Mouse (Mus musculus): ENCODE measurements at regions not wholly inside any gene's neighbourhood (a gene's known extent, or its start where the extent isn't known, plus 50 kb on each side); places are given as distances from the start of the nearest gene placed in this dataset.

- DNase-seq (ENCODE audit: extremely low spot score, low read depth, low spot score): no peak
Measured at GRCm38 (mm10) chr2:51342421-51342820, 193.5 kb upstream of the Rnd3 start.

DNA sequence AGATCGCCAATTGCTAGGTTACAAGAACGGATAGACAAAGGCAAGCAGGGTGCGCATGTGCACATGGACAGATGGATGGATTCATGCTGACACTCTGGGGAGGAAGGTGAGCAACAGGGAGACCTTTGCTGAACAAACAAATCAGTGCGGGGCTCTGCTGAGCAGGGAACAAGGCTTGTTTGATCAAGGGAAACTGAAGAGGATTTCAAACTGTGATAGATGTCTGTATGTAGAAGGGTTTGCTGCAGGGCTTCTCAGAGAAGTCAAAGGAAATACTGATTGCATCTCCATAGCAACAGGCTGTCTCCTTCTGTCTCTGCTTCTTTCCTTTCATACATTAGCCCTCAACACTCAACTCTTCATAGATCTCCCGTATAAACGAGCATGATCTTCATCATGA is 185.5 kb upstream of the Rnd3 start:
- DNase-seq (ENCODE audit: extremely low spot score, low read depth, low spot score): no peak

DNA sequence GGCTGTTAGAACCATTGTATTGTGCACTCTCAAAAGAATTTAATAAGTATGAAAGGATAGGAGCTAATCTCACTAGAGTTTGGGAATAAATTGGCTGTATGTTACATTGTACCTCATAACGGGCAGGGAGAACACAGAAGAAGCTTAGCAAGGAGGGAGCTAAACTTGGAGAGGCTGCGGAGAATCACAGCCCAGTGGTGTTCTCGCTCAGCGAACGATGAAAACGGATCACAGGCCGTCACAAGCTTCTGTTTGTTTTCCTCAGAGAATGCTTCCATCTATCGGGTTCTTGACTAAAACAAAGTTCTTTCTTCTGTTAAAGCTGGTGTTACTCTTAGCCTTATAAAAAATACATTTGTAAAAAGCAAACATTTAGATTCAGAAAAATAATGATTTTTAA is 178.2 kb upstream of the Rnd3 start:
- DNase-seq (ENCODE audit: extremely low spot score, low read depth, low spot score): no peak

DNA sequence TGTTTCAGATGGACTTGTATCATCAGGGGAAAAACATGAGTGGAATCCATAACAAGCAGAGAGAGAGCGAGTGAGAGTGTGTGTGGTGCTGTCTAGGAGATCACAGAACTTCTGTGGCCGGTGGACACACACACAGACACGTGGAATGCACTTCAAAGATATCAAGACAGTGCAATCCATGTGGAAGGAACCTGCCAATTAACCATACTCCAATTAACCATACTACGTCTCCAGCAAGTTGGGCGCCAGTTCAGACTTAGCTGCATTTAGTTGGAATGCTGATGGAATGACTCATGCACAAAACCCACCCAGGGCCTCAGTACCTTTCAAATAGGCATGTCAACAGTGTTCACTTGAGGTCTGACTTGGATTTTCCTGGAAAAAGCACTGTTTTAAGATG is 172.8 kb upstream of the Rnd3 start:
- no peak for DNase-seq (ENCODE audit: extremely low spot score, low read depth, low spot score)

- no peak for DNase-seq (ENCODE audit: extremely low spot score, low read depth, low spot score)
Measured at GRCm38 (mm10) chr2:51316452-51316851, 167.5 kb upstream of the Rnd3 start.

- no peak for DNase-seq (ENCODE audit: extremely low spot score, low read depth, low spot score)
Measured at GRCm38 (mm10) chr2:51313414-51313813, 164.5 kb upstream of the Rnd3 start.

DNA sequence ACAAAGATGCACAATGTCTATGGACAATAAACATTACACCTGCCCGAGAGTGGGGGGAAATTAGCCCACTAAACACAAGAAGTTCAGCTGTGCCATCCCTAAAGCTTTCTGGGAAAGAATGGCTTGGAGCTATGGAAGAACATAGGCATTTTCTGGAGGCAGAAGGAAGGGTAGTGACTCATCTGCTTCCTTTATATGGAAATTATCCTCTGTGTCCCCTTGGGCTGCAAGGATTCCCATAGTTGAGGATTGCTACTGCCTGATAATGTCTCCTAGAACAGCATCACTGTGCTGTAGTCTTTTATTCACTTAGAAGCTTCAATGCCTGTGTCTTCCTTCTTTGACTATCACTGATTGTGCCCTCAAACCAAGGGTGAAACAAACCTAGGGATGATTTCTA is 157.3 kb upstream of the Rnd3 start:
- no peak for DNase-seq (ENCODE audit: extremely low spot score, low read depth, low spot score)

DNA sequence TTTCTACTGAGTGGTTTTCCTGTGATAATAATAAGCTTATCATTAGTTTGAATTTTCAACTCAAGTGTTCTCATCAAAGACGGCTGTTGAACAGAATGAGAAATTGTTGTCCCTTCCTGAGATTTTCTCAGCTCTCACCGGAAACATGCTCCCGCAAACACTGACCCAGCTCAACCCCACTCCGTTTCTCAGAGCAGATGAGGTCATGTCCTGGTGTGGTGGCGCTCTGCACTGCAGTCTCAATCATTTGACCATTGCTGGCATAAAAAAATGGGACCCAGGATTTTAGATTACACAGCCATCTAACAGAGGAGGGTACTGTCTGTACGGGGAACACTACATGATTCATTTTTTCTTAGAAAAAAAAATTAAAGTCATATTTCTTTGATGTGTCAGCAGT is 156.5 kb upstream of the Rnd3 start:
- DNase-seq (ENCODE audit: extremely low spot score, low read depth, low spot score): no peak

- no peak for DNase-seq (ENCODE audit: extremely low spot score, low read depth, low spot score)
Measured at GRCm38 (mm10) chr2:51304694-51305093, 155.8 kb upstream of the Rnd3 start.

DNA sequence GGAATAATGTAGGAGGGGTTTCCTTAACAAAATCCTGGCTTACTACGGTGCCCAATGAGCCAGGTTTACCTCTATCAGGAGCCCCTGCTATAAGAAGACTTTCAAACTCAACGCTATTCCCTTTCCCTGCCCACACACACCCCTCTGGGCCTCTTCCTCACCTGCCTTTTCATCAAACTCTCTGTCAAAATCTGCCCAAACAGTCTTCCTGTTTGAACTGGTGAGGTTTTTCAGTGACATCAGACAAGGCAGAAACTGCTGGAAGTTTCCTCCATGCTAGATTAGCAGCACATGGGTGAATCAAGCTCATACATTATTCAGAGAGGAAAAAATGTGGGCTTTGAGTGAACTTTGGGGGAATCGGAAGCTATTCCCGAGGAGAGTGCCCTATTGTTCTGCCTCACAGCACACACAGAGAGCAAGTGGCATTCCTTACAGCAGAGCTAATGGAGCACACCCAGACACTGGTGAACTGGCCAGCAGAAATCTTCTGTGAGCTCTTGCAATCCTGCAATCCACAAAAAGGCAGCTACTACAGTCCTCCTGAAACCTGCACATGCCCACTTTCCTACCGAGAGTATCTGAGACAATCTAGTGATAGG is 141.8 kb upstream of the Rnd3 start:
- DNase-seq (ENCODE audit: extremely low spot score, low read depth, low spot score): no peak

DNA sequence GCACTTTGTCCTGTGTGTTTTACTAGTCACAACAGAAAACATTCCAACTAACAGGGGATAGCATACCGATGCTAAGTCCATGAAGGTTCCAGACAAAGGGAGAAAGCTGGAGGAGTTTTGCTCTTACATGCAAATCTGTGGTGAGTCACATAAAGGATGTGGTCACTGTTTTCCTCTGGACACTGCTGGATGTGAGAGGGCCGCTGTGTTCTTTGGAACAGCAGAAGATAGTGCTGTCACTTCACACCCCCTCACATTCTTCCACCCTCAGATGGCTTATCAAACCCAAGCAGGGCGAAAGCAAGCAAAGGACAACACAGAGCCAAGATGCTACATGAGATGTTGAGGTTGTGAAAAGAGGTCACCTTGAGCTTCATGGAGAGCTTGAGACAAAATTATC is 139.8 kb upstream of the Rnd3 start:
- no peak for DNase-seq (ENCODE audit: extremely low spot score, low read depth, low spot score)

- DNase-seq (ENCODE audit: extremely low spot score, low read depth, low spot score): no peak
Measured at GRCm38 (mm10) chr2:51285632-51286031, 136.7 kb upstream of the Rnd3 start.

- DNase-seq (ENCODE audit: extremely low spot score, low read depth, low spot score): no peak
Measured at GRCm38 (mm10) chr2:51284781-51285225, 135.9 kb upstream of the Rnd3 start.

- DNase-seq (ENCODE audit: extremely low spot score, low read depth, low spot score): no peak
Measured at GRCm38 (mm10) chr2:51279396-51280045, 130.6 kb upstream of the Rnd3 start.

- DNase-seq (ENCODE audit: extremely low spot score, low read depth, low spot score): no peak
Measured at GRCm38 (mm10) chr2:51278824-51279223, 129.9 kb upstream of the Rnd3 start.

DNA sequence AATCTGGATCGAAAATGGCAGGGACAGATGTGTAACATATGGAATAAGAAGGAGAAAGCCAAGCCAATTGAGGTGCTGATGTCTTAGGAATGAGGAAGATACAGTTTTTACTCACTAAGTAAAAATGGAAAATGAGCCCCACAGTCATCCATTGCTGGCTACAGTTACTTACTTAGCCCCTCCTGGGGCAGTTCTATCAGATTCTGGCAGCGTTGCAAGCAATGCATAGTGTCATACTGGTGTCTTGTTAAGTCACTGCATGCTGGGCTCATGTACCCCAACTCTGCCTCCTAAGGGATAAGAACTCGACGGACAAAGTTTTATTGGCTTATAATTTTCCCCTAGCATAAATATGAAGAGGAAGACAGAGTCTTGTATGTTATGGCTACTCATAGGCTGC is 129.4 kb upstream of the Rnd3 start:
- DNase-seq (ENCODE audit: extremely low spot score, low read depth, low spot score): no peak

GRCm38 (mm10) chr2:51276591-51276990 is 127.7 kb upstream of the Rnd3 start:
- no peak for DNase-seq (ENCODE audit: extremely low spot score, low read depth, low spot score)

- no peak for DNase-seq (ENCODE audit: extremely low spot score, low read depth, low spot score)
Measured at GRCm38 (mm10) chr2:51273300-51273699, 124.4 kb upstream of the Rnd3 start.

DNA sequence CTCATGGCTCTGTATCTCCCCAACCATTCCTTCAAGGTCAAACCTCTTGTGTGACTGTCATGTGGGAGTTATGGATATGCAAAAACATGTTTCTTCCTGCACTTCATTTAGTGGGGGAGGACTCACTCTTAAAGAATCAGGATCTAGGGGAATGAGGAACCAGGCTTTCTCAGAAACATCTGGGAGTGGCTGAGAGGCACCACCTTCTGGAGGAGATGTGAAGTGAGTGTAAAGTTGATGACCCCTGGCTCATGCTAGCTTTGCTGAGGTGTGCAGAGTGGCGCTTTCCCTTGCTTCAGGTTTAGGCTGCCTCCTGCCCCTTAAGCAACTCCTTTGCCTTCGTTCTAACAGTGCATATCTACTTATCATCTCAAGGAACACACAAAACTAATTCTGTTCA is 119.6 kb upstream of the Rnd3 start:
- DNase-seq (ENCODE audit: extremely low spot score, low read depth, low spot score): peak; percentile 16

DNA sequence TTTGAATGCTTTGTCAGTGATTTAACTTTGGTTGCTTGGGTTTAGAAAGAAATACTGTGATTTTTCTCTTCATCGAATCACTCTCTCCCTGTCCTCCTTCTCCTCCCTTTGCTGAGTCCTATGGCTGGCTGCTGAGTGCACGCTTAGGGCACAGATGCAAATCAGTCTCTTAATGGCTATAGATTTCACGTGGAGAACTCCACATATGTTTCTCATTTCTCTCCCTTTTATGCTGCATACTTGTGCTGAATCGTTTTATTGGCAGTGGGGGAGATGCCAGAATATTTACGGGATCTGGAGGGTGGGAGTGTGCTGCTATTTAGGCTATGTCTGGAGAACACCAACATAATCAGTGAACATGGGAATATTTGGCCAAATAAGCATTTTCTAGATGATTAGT is 118.8 kb upstream of the Rnd3 start:
- peak; percentile 61 for DNase-seq (ENCODE audit: extremely low spot score, low read depth, low spot score)

GRCm38 (mm10) chr2:51262506-51262905 is 113.6 kb upstream of the Rnd3 start:
- DNase-seq (ENCODE audit: extremely low spot score, low read depth, low spot score): no peak

- no peak for DNase-seq (ENCODE audit: extremely low spot score, low read depth, low spot score)
Measured at GRCm38 (mm10) chr2:51250798-51251197, 101.9 kb upstream of the Rnd3 start.

GRCm38 (mm10) chr2:51241573-51241972 is 92.7 kb upstream of the Rnd3 start:
- no peak for DNase-seq (ENCODE audit: extremely low spot score, low read depth, low spot score)

All from hindlimb bud, embryonic 11.5 days (tissue).